Mouse (Mus musculus): ENCODE measurements around the gene 6030408B16Rik.
"Not testable (repeated sequence)": the region's sequence is repeated elsewhere in the genome, so short reads cannot be mapped to it uniquely, and the experiment has no call there.

6030408B16Rik gene

GRCm38 (mm10) chr15:101322640-101323039 is 29.6 kb downstream of the 6030408B16Rik start:
- no peak for DNase-seq

- DNase-seq: no peak
Observed at GRCm38 (mm10) chr15:101323511-101323910, 30.5 kb downstream of the 6030408B16Rik start.

DNA sequence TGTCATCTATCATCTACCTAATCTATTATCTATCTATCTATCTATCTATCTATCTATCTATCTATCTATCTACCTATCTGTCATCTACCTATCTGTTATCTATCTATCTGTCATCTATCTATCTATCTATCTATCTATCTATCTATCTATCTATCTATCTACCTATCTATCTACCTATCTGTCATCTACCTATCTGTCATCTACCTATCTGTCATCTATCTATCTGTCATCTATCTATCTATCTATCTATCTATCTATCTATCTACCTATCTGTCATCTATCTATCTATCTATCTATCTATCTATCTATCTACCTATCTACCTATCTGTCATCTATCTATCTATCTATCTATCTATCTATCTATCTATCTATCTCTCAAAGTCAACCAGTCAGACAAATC is 31.4 kb downstream of the 6030408B16Rik start:
- not testable (repeated sequence) for DNase-seq

DNA sequence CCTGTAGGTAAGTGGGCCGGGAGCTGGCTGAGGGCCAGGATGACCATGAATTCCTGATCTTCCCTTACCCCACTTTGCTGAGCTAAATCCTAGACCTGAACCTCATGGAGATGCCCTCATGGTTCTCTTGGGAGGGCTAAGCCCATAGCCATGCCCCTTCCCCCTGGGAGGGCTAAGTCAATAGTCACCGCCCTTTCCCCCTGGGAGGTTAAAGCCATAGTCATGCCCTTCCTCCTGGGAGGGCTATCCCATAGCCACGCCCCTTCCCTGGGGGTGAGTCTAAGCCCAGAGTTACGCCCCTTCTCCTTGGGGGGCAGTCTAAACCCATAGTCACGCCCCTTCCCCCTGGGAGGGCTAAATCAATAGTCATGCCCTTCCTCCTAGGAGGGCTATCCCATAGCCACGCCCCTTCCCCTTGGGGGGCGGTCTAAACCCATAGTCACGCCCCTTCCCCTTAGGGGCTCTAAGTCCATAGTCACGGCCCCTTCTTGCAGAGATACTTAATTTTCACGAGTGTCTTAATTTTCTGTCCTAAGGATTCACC is 33.1 kb downstream of the 6030408B16Rik start:
- DNase-seq: no peak

- peak; percentile 85 to 95 for DNase-seq
Observed at GRCm38 (mm10) chr15:101327282-101327681, 34.3 kb downstream of the 6030408B16Rik start.

GRCm38 (mm10) chr15:101328876-101329563 is 36.0 kb downstream of the 6030408B16Rik start:
- no peak for DNase-seq

DNA sequence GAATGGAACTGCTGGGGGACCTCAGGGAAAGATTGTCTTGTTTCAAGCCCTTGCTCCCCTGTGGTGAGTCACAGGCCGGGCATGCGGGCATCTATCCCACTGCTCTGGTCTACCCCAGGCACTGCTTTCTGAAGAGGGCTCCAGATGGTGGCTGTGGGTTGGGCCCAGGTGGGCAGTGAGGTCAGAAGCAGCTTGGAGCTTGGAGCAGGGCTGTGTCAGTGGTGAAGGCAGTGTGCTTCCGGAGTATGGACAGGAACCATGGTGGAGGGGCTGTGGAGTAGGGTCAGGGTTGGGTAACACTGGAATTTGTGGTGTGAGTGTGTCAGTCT is 36.5 kb downstream of the 6030408B16Rik start:
- DNase-seq: no peak

GRCm38 (mm10) chr15:101331090-101331489 is 38.1 kb downstream of the 6030408B16Rik start:
- DNase-seq: no peak

- DNase-seq: no peak
Observed at GRCm38 (mm10) chr15:101332370-101332769, 39.4 kb downstream of the 6030408B16Rik start.

DNA sequence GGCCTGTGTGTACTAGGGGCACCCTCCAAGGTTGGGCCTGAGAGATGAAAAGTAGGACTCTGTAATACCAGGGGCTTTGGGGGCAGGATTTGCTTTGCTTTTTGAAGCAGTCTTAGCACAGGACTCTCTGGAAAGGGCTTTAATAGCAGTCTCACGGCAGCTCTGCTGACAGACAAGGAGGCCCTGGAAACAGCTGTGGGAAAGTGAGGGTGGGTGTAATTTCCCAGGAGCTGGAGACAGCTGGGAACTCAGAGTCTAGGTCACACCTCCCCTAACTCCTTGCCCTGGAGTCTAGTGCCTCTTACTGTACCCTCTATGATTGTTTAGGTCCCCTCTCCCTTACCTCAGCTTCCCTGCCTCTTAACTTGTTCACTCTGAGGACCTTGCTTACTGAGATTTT is 40.2 kb downstream of the 6030408B16Rik start:
- no peak for DNase-seq

- DNase-seq: no peak
Observed at GRCm38 (mm10) chr15:101333648-101334047, 40.6 kb downstream of the 6030408B16Rik start.

DNA sequence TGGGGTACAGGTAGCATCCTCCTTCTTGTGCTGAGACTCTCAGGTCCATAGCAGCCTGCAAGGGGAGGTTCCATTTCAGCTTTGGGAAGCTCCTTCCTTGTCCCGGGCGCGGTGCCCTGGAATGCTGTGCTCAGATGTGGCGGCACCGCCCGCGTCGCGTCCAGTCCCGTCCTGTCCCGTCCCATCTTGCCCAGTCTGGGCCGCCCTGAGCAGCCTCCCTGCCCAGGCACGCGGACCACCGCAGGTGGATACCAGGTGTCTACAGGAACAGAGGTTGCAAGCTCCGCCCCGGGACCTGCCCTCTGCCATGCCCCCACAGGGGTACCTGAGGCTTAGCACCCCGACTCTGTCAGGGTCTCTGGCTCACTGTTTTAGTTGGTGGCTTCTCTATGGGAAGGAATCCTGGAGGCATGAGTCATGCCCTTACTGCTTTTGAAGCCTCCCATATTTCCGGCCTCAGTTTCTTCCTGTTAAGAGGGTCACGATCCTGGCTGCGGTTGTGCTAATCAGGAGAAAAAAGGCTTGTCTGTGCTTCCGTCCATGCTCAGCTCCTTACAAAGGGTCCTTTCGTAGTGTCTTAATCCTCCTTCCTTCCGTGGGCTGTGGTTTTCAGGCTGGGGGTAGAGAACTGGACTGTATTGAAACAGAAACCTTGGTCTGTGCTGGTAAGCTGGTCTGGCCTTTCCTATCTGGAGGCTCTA is 43.6 kb downstream of the 6030408B16Rik start:
- no peak for DNase-seq

DNA sequence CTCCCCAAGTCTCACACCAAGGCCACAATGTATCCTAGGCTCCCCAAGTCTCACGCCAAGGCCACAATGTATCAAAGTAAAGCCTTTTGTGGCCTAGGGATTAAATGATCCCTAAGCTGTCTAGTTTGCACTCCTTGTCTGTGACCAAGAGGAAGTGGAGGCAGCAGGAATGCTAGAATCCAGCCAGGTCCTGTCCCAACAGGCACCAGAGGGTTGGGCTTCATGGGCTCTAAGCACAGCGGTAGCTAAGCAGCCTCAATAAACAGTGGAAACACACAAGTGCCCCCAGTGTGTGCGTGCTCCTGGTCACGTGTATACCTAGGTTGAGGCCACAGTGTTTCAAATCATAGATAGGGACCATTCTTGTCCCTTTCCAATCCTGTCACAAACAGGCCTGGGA is 45.3 kb downstream of the 6030408B16Rik start:
- DNase-seq: no peak

DNA sequence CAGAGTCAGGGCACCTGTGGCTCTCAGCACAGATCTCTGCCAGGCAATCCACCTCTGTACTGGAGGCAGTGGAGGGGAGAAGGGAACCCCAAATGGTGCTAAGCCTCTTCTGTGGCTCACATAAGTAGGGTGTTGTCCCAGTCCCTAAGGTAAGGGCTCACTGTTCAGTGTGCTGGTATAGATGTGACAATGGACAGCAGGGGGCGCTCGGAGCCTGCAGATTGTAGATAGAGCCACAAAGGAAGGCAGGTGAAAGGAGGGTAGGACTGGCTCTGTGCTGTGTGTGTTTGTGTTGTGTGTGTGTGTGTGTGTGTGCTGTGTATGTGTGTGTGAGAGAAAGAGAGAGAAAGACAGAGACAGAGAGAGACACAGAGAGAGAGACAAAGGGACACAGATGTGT is 46.5 kb downstream of the 6030408B16Rik start:
- DNase-seq: peak; percentile 93 to 97

DNA sequence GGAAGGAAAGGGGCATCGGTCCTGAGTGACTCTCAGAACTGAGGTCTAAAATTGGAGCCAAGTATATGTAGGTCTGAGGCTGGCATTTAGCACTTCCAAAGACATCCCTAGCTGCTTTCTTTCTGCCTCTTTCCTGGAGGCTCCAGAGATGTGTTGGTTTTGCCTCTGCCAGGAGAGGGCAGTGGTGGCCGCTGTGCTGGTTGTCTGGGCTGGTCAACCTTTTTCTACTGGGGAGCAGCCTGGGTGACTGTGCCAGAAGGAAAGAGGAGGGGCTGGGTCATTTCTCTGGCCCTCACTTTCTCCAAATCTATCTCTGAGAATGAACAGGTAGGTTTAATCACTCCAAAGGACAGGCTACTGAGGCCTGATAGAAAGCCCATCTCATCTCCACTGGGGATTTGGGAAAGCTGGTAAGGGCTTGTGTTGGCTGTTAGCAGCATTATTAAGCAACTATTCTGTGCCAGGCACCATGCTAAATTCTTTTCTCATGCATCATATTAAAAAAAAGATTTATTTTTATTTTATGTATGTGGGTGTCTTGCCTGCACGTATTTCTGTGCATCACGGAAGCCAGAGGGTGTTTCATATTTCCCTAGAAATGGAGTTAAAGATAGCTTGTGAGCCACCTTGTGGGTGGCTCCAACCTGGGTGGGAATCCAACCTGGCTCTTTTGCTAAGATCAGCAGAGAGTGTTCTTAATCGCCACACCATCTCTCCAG is 48.9 kb downstream of the 6030408B16Rik start:
- peak; percentile 49 to 66 for DNase-seq

Measured in cerebellum, postnatal 14 days (tissue).